Mouse (Mus musculus) E14TG2a.4 (cell line): Measurements from ENCODE around the gene Traf3ip2.

Experiments
- CTCF ChIP-seq: conservative IDR thresholded peaks from 2 replicates; pipeline ENCODE4 v1.5.1; 2014; ENCODE audit warnings: low read length
- NANOG ChIP-seq: IDR thresholded peaks from 2 replicates; pipeline ENCODE4 v1.6.1; 2014; ENCODE audit warnings: borderline replicate concordance, low read length, mixed read lengths

DNA sequence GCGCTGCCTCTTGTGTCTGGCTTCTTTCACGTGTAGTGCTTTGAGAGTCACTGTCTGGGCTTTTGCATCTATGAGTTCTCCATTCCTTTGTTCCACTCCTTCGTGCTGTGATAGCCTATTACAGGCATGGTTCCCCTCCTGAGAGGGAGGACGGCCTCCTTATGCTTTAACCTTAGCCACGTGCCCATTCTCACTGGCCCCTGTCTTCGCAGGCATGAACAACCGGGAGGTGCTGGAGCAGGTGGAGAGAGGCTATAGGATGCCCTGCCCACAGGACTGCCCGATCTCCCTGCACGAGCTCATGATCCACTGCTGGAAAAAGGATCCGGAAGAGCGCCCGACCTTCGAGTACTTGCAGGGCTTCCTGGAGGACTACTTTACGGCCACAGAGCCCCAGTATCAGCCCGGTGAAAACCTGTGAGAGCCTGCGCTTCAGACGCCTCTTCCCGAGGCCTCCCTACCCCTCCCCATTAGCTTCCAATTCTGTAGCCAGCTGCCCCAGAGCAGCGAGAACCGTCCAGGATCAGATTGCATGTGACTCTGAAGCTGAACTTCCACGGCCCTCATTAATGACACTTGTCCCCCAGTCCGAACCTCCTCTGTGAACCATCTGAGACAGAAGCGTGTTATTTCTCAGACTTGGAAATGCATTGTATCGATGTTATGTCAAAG is 49.0 kb upstream of the Traf3ip2 start:
- TF ChIP-seq CTCF (no peak), NANOG (no peak)
